Mouse (Mus musculus) layer of hippocampus, adult 2 months (tissue): ENCODE results near the gene Foxa3. TPM values are rescaled to one million over a fixed set of nuclear protein-coding genes. Genes with fewer than 3 reads are reported as not detected.

Source experiments
- DNase-seq, 2 experiments: peaks; one replicate each; pipeline ENCODE4 v3.0.0; 2022; ENCODE audit warnings: low spot score in 2 of 2
- H3K27ac ChIP-seq: fragments of 200-600 bp; 2 replicates; pipeline ENCODE4 v1.8.1; 2022
- H3K4me3 ChIP-seq: fragments of 200-600 bp; 2 replicates; pipeline ENCODE4 v1.8.1; 2022; ENCODE audit warnings: mild to moderate bottlenecking
- CTCF ChIP-seq: fragments of 200-600 bp; conservative IDR thresholded peaks from 2 replicates; pipeline ENCODE4 v1.8.1; 2022; ENCODE audit warnings: antibody characterized with exemption, mild to moderate bottlenecking, moderate library complexity
- total RNA-seq, 2 experiments: library from RNA; stranded (reverse); gene quantifications; 2 replicates each; pipeline ENCODE4 v1.2.3; 2021

Gene Foxa3
- total RNA-seq, 2 experiments from 2014 or later, result not detected

DNA sequence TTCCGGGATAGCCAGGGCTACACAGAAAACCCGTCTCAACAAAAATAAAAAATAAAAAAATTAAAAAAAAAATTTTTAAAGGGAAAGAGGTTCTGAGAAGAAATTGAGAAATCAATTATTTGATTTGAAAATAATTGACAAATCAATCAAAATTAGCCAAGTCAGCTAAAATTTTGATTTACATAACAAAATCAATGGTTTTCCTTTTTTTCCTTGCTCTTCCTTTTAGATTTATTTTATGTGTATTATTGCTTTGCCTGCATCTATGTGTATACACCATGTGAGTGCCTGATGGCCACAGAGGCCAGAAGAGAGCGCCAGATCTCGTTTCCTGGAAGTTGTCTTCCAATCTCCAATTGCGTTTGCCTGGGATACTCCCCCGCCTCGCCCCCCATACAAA lies 5.4 kb downstream of the Foxa3 start:
- Histone ChIP-seq H3K27ac (no peak overlapping the region), H3K4me3 (no peak overlapping the region)
- no peak for DNase-seq
- no peak for TF ChIP-seq CTCF

DNA sequence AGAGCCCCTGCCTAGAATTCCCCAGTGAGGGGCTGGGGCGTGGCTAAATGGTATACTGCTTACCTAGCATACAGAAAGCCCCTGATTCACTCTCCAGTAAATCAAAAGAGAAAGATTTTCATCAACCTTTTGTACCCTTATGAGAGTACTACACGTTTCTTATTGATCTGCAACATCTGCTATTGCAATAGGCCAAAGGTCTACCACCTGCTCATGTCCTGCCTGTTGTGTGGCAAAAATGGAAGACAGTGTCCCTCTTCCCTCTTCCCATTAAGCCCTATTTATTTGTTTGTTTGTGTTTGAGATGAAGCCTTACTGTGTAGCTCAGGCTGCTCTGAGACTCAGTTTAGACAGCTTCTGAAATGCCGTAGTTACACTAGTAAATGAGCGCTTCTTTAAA lies 7.3 kb downstream of the Foxa3 start:
- no peak for DNase-seq
- no peak overlapping the region for H3K27ac ChIP-seq
- no peak for TF ChIP-seq CTCF
- H3K4me3 ChIP-seq, result no peak overlapping the region

DNA sequence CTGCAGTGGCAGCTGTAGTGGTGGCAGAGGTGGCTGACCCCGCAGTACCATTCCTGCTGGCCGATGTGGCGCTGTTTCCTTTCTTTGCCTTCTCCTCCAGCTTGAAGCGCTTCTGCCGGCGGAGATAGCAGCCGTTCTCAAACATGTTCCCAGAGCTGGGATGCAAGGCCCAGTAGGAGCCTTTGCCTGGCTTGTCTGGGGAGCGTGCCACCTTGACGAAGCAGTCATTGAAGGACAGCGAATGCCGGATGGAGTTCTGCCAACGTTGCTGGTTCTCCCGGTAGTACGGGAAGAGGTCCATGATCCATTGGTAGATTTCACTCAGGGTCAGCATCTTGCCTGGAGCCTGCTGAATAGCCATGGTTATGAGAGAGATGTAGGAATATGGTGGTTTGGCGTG lies 8.9 kb downstream of the Foxa3 start:
- no peak overlapping the region for H3K4me3 ChIP-seq
- no peak for TF ChIP-seq CTCF
- no peak overlapping the region for H3K27ac ChIP-seq
- no peak for DNase-seq

DNA sequence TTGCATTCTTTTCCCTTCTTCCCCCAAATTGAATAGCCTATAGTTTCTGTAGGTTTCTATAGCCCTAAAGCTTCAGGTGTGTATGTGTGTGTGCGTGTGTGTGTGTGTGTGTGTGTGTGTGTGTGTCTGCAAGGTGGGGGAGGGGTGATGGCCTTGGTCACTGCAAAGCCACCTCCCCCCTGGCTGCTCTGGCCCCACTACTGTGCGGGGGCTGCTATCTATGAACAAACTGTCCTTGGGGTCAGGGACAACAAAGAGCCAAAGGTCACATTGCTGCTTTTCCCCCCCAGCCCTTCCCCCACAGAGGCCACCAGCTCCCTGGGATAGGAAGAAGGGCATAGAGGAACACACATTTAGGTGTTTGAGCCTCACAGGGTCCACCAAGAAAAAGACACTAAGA lies 10.5 kb downstream of the Foxa3 start:
- no peak overlapping the region for H3K4me3 ChIP-seq
- DNase-seq, result no peak
- no peak for TF ChIP-seq CTCF
- H3K27ac ChIP-seq, result no peak overlapping the region

DNA sequence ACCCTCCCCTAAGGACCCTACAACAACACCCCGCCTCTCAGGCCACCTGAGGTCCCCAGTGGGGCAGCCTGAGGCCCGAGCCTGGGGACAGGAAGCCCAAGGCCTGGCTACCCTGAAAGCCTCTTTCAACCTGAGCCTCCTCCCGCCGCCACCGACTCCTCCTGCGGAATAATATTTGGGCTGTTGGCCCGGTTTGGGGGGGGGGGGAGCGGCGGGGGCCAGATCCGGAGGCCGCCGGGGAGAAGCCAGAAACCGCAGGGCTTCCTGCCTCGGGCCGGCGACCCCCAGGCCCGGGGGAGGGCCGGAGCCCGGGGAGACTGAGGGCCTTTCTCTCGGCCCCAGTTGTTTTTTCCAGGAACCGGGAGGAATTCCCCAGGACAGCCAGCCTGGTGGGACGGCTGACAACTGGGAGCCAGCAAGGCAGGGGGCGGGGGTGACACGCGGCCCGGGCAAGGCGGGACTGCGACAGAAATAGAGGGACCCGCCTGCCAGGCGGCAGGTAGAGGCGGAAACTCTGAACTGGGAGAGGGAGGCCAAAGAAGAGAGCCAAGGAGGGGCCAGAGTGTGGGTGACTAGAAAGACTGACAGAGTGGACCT lies 11.2 kb downstream of the Foxa3 start:
- H3K27ac ChIP-seq, result peak overlapping the region; percentile 51; the same call in 1 of the 2 replicates
- no peak for TF ChIP-seq CTCF
- no peak for DNase-seq
- H3K4me3 ChIP-seq, result peak overlapping the region; percentile 29

DNA sequence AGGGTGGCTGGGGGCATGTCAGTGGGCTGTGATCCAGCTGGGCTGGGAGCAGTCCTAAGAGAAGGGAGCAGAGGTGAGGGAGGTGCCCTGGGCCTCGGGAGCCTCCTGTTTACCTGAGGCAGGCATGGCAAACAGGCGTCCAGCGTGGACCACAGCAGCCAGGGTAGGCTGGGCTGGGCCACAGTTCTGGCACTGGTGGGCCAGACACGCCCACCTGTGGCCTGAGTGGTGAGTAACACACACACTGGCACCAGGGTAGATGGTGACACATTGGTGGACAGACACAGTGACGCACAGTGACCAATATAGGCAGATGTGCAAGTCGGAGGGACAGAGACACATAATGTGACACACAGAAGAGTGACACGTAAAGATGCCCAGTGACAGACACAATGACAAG lies 12.8 kb downstream of the Foxa3 start:
- no peak for DNase-seq
- H3K27ac ChIP-seq, result no peak overlapping the region
- no peak for TF ChIP-seq CTCF
- no peak overlapping the region for H3K4me3 ChIP-seq

DNA sequence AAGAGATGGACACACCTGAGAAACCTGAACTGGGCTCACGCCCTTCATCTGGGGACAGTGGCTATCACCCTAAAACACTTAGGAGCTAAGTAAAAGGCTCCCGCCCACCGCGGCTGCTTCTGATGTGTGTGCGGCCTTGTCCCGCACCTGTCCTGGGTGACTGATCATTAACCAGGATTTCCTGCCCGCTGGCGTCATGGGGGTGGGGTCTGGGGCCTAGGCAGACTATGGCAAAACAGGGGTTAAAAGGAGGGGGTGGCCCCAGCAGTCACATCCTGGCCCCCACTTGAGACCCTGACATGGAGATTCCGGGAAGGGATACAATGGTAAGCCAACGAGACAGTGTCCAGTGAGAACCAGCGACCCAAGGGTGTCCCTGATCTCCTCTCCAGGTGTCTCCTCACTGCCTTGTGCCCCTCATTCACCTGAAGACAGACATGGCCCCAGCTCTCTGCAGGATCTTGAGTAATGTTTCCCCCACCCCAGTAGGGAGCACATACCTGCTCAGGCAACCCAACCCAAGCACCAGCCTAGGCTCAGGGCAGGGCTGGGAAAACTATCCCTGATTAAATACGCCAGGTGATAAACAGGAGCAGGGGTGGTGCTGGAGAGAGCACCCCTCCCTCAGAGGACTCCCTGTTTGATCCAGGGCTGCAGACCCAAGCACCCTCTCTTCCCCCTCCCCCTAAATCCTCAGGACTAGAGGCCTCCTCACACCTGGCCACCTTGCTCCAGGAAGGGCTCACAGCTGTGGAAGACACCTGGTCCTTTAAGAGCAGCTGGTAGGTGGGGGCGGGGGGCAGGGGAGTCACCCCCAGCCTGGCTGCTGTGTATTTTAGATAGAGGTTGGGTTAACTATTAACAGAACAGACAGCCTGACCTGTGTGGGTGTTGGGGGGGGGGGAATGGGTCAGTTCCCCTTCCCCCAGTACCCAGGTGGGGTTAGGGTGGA lies 16.0 kb downstream of the Foxa3 start:
- Histone ChIP-seq H3K4me3 (no peak overlapping the region), H3K27ac (no peak overlapping the region)
- DNase-seq, result no peak
- TF ChIP-seq CTCF, result no peak

DNA sequence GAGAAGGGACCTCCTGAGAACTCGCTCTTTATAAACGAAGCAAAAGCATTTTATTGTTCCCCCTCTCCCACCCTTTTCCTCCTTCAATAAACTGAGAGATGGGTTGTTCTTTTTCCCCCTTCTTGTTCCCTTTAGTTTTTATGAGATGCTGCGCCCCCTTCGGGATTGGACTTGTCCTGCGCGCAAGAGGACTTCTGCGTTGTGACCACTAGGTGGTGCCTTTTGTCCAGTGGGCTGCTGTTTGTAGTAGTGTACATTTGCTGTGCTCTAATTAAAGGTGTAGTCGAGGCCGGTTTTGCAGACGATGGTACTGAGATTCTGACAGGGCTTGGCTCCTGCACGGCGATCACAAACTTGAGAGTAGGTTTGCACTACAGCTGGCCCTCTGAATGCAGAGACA lies 16.9 kb downstream of the Foxa3 start:
- TF ChIP-seq CTCF, result peak; percentile 99
- no peak overlapping the region for H3K27ac ChIP-seq
- peak overlapping the region; percentile 6; the same call in 1 of the 2 replicates for H3K4me3 ChIP-seq
- DNase-seq, result peak; percentile 83 to 87

DNA sequence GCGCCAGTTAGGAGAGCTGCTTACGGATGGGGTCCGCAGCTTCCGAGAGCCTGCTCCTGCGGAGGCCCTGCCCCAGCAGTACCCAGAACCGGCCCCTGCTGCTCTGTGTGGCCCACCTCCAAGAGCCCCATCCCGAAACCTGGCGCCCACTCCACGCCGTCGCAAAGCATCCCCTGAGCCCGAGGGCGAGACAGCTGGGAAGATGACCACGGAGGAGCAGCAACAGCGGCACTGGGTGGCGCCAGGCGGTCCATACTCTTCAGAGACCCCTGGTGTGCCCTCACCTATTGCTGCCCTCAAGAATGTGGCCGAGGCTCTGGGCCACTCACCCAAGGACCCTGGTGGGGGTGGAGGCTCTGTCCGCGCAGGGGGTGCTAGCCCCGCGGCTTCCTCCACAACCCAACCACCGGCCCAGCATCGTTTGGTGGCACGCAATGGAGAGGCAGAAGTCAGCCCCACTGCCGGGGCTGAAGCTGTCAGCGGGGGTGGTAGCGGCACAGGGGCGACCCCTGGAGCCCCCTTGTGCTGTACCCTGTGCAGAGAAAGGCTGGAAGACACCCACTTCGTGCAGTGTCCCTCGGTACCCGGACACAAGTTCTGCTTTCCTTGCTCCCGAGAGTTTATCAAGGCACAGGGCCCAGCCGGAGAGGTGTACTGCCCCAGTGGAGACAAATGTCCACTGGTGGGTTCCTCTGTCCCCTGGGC lies 17.8 kb downstream of the Foxa3 start:
- peak overlapping the region; percentile 84; the same call in 1 of the 2 replicates for H3K4me3 ChIP-seq
- no peak for DNase-seq

DNA sequence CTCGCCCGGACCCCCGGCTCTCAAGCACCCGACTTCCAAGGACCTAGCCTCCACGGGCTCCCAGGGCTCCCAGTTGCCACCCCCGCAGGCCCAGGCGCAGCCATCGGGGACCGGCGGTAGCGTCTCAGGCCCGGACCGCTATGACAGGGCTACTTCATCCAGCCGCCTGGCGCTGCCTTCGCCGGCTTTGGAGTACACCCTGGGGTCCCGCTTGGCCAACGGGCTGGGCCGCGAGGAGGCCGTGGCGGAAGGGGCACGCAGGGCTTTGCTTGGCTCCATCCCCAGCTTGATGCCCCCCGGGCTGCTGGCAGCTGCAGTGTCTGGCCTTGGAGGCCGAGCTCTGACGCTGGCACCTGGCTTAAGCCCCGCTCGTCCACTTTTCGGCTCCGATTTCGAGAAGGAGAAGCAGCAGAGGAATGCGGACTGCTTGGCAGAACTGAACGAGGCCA lies 18.7 kb downstream of the Foxa3 start:
- Histone ChIP-seq H3K4me3 (peak overlapping the region; percentile 84), H3K27ac (peak overlapping the region; percentile 99)
- no peak for DNase-seq
- TF ChIP-seq CTCF, result no peak

More for the DNA sequence above, 17.8 kb downstream of the Foxa3 start:
- TF ChIP-seq CTCF, result no peak
- H3K27ac ChIP-seq, result no peak overlapping the region

DNA sequence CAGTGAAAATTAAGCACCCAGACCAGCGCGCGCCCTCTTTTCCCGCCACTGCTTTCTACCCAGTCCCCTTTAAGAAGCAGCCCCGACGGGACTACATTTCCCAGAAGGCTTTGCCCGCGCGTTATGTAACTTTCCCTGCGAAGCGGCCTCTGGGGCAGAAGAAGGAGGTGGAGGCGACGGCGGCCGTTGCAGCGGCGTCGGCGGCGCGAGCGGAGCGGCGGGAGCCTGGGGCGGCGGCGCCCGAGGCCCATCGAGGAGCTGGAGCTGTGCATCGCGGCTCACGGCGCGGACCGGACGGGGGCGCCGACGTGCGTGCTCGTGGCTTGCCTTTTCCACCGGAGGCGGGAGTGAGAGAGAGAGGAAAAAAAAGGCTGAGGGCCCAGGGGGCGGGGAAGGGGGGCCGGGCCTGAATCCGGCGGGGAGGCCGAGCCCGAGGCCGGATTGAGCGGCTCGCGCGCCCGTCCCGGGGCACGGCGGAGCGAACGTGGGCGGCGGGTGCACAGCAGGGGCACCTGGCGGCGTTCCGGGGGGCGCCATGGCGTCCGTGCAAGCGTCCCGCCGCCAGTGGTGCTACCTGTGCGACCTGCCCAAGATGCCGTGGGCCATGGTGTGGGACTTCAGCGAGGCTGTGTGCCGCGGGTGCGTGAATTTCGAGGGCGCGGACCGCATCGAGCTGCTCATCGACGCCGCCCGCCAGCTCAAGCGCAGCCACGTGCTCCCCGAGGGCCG lies 19.3 kb downstream of the Foxa3 start, which contains the start of gene Irf2bp1:
Gene Irf2bp1 (plus strand): TSS at position 143 of the 729 bp plus-strand sequence.
- no peak for TF ChIP-seq CTCF
- DNase-seq, result peak; percentile 94 to 95
- H3K27ac ChIP-seq, result peak within 1 kb of the TSS; percentile 99
- H3K4me3 ChIP-seq, result peak within 1 kb of the TSS; percentile 84

DNA sequence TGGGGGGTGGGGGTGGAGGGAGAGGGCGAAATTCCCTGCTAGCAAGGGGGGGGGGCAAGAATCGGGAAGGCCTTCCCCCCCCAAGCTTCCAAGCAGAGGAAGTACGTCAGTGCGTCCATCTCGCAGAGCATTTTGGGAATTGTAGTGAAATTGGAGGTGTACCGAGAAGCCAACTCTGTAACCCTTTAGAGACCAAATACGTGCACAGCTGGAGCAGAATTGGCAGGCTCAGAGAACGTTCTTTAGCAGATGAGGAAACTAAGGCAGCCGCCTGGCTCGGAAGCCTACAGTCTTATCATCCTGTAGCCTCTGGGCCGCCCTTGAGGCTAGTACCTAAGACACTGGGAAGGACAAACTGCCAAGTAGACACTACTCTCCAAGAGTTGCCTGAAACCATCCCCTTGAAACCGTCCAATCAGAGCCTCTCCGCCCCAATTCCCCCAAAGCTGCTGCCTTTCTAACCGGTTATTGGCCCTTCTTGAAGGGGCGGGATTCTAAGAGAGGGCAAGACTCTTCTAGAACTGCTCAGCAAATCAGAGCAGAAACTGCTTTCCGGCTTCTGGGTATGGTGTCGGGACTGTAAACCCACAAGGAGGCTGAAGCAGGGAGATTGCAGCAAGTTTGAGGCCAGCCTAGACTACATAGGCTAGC lies 20.4 kb downstream of the Foxa3 start:
- Histone ChIP-seq H3K4me3 (peak overlapping the region; percentile 55), H3K27ac (peak overlapping the region; percentile 95)
- peak; percentile 76 to 87 for DNase-seq
- no peak for TF ChIP-seq CTCF
